Mouse (Mus musculus): ENCODE measurements at regions not wholly inside any gene's neighbourhood (a gene's known extent, or its start where the extent isn't known, plus 50 kb on each side); places are given as distances from the start of the nearest gene placed in this dataset.
A peak's percentile ranks its signal among the peaks of the same experiment; 100 is the strongest.

GRCm38 (mm10) chr3:41217770-41218169 is 134.9 kb upstream of the Pgrmc2 start:
- no peak for DNase-seq

DNA sequence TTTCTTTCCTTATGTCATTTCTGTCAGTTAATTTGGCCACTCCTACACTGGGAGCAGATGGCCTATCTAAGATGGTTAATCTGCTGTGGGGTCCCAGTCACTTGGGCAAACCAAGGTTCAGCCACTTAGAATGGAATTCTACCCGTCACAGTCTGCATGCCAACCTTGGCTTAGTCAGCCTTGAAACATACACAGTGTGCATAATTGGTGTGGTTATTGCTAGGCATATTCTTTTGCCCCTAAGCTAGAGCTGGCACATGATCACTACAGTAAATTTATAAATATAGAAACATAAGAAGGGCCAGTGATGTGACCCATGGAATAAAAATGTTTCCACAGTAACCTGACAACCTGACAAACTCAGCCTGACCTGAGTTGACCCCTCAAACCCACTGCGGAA is 130.7 kb upstream of the Pgrmc2 start:
- no peak for DNase-seq

- DNase-seq = no peak
These were observed 127.5 kb upstream of the Pgrmc2 start for GRCm38 (mm10) chr3:41210333-41210732.

- DNase-seq = no peak
These were observed 120.0 kb upstream of the Pgrmc2 start for GRCm38 (mm10) chr3:41202895-41203294.

DNA sequence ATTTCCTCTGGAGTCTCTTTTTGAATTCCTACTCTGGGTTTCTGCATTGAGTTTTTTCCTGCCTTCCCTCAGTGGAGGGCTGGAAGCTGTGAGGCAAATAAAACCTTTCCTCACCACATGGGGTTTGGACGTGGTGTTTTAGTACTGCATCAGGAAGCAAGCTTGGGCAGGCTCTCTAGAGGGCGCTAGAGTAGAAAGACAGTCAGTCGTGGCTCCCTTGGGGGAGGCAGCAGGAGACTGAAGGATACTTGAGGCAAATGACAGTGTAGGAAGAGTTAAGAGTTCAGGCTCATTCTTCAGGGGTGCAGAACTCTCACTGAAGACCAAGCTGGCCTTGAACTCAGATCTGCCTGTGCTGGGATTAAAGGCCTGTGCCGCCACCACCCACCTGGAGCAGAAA is 118.9 kb upstream of the Pgrmc2 start:
- DNase-seq = peak; percentile 40 to 60

DNA sequence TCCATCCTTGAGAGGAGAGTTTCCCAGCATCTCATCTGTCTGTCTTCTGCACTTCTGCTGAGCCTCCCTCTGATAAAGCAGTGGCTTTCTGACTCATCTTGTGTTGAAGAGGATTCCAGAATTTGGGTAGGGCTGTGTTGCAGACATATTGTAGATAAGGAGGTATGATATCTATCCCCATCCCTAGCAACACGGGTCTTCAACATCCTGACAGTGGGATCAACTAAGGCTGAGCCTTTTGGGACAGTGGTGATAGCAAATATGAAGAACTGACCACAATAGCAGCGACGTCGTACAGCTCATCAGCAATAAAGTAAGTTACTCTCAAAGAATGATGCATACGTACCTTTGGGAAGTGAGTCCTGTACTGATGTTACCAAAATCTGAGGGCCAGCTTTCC is 117.2 kb upstream of the Pgrmc2 start:
- DNase-seq = no peak

DNA sequence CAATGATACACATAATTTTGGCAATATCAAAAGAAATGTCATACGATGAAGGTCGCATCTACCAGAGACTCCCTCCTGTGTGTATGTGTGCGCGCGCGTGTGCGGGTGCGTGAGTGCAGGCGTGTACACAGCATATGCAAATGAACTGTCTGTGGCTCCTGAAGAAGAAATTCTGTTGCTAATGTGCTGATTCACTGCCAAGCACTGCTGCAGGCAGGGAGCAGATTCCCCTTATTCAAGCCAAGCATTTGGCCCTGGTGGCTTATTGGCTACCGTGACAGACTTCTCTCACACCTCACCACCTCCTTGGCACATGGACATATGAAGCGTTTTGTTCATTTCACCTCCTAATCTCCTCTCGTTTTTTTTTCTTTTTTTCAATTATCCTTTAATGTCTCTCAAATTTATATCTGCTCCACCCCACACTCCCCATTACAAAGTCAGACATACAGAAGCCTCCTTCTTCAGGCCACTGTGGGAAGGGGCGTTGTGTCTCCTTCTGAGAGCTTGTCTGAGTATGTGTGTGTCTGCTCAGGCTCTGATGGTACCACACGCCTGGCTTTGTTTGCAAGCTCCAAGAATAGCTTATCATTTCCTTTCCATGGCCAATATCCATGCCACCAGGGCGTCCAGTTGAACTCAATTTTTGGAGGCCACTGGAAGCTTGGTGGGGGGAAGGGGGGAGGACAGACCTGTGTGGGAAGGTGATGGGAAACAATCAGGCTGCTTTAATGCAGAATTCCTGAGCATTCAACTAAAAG is 115.5 kb upstream of the Pgrmc2 start:
- no peak for DNase-seq

GRCm38 (mm10) chr3:41195113-41195975 is 112.5 kb upstream of the Pgrmc2 start:
- peak; percentile 64 to 83 for DNase-seq

- DNase-seq = no peak
These were observed 111.7 kb upstream of the Pgrmc2 start for GRCm38 (mm10) chr3:41194311-41195112.

DNA sequence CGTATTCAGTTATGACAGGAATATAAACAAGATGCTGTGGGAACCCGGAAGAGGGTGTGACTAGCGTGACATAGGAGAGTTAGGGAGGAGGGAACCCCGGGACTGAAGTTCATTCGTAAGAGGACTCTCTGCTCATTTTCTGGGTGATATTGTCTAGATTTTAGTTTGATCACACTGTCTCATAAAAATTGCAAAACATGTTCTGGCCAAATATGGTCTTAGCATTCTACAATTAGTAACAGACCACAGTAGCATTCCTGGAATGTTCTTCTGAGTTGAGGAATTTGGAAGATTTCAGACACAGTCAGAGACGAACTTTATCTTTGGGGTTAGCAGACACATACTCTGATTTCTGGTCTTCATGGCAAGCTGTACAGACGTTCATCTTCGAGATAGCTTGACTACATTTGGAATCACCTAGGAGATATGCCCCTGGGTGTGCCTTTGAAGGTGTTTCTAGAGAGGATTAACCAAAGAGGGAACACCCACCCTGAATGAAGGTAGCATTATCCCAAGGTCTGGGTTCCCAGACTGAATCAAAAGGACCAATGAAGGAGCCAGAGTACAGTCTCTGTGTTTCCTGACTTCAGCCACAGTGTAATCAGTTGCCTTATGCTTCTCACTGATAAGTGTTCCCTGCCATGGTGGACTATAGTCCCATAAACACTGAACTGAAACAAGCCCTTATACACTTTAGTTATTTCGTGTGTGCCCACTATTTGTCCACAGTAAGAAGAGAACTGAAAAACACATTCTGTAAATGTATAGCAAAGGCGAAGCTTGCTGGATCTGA is 102.7 kb upstream of the Pgrmc2 start:
- no peak for DNase-seq

GRCm38 (mm10) chr3:41184375-41184774 is 101.5 kb upstream of the Pgrmc2 start:
- no peak for DNase-seq

DNA sequence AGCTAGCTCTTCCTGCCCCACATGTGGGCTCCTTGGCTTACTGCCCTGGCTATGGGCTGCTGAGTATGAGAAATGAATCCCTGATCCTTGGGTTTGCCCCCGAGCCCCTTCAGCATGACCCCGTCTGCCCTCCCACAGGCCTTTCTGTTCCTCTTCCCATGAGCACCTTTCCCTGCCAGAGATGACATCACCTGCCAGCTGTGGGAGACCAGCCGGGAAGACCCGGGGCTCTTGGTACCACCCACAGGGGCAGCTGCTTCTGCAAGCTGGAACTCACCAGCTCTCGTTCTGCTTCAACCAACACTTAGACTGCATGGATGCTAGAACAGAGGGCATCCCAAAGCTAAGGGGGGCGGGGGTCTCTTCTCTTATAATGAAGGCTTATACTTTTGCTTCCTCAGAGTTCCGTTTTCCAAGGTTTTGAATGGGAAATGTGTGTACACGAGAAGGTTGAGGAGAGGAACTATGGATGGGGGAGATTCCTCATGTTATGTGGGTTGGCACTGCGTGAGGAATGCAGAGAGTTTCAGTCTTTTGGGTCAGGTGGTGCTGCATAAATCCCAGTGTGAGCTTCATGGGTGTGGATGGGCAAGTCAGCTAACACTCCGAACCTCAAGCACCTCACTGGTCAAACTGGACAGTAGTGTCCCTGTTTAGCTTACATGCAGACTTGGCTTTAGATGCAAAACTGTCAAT is 100.2 kb upstream of the Pgrmc2 start:
- DNase-seq = peak; percentile 34 to 52

GRCm38 (mm10) chr3:41182036-41182899 is 99.4 kb upstream of the Pgrmc2 start:
- DNase-seq = peak; percentile 94 to 95

DNA sequence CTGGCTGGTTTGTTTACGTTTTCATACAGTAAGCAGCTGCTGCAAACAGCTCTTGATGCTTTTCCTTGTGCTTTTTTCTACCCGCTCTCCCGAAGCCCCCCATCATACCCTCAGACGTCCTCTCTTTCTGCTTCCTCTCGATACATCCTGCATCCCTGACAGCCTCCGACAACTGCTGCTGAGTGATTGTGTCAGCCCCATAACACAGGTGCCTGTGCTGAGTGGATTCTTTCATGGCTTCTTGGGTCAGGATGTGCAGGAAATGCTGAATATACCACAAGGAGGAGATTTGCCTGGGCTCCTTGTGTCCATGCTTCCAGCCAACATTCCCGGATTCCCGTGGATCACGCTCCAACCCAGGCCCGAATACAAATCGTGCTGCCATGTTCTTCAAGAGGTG is 98.6 kb upstream of the Pgrmc2 start:
- DNase-seq = no peak

DNA sequence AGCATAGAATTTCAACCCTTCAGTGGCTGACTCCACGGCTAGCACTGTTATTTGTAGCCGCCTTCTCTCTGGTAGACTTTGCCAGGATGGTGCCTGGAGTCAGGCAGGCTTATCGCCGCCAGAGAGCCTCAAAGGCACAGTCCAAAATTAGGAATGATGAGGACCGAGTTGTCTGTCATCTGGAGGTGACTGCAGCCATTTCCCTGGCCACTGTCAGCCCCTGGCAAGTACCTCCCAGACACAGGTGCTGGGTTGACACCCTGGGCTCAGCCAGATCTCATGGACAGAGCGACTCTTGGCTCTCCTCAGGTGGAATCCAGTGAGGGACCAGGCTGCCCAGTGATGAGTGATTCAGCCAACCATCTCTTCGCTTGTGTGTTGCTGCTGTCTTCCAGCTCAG is 98.1 kb upstream of the Pgrmc2 start:
- DNase-seq = no peak

DNA sequence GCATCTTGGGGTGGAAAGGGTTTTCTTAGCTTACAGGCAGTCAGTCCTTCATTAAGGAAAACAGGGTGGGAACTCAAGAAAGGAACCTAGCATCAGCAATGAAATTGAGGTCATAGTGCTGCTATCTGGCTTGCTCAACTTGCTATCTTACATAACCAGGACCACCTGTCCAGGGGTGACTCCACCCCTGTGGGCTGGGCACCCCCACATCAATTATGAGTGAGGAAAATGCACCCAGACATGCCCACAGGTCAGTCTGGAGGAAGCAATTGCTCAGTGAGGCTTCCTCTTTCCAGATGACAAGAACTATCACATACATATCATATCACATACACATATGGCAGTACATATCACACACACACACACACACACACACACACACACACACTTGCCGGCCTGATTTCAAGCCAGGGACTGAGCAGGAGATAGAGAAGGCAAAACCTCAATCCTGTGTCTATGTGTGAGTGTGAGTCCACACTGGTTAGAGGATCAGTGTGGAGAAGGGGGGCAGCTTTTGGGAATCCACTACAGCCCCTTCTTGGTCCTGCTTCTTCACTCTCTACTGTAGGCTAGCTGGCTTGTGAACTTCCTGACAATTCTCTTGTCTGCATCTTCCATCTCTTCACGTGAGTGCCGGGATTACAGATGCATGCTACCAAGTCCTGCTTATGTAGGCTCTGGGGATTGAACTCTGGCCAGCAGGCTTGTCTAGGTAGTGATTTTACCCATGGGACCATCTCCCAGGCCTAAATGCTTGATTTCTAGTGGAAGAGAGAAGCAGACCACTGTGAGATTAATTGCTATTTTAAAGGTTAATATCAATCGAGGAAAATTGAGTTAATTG is 96.4 kb upstream of the Pgrmc2 start:
- no peak for DNase-seq

- DNase-seq = no peak
These were observed 94.3 kb upstream of the Pgrmc2 start for GRCm38 (mm10) chr3:41177124-41177523.

DNA sequence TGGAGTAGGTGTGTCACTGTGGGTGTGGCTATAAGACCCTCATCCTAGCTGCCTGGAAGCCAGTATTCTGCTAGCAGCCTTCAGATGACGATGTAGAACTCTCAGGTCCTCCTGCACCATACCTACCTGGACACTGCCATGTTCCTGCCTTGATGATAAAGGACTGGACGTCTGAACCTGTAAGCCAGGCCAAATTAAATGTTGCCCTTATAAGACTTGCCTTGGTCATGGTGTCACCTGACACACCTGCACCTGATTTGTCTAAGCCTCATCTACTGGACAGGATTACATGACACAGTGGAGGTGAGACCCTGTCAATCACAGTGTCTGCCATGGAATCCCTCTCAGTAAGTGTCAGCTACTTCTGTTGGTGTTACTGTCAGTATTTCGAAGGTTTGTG is 92.5 kb upstream of the Pgrmc2 start:
- DNase-seq = no peak

GRCm38 (mm10) chr3:41173561-41173960 is 90.7 kb upstream of the Pgrmc2 start:
- no peak for DNase-seq

All from kidney, postnatal 4 days (tissue).